Mouse (Mus musculus) layer of hippocampus, postnatal 10 days (tissue): ENCODE measurements around the gene Tmem80. TPM values are rescaled to one million over a fixed set of nuclear protein-coding genes. Genes with fewer than 3 reads are reported as not detected.

ENCODE experiments used
- DNase-seq, 2 experiments: peaks; one replicate each; pipeline ENCODE4 v3.0.0; 2021; ENCODE audit warnings: low spot score in 2 of 2
- total RNA-seq, 2 experiments: library from RNA; stranded (reverse); gene quantifications; 2 replicates each; pipeline ENCODE4 v1.2.3; 2021

The Tmem80 gene
- total RNA-seq, 2 experiments from 2014 or later = 25.7 to 29.8 TPM

DNA sequence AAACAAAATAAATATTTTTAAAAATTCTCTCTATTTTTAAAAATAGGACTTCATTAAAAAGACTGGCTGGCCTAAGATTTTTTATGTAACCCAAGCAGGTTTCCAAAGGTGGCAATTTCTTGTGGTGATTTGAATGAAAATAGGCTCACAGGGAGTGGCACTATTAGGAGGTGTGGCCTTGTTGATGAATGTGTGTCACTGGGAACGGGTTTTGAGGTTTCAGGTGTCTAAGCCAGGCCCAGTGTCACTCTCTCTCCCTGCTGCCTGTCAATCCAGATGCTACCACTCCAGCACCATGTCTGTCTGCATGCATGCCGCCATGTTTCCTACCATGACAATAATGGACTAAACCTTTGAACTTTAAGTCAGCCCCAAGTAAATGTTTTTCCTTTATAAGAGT lies 8.1 kb upstream of the Tmem80 start:
- DNase-seq = no peak

DNA sequence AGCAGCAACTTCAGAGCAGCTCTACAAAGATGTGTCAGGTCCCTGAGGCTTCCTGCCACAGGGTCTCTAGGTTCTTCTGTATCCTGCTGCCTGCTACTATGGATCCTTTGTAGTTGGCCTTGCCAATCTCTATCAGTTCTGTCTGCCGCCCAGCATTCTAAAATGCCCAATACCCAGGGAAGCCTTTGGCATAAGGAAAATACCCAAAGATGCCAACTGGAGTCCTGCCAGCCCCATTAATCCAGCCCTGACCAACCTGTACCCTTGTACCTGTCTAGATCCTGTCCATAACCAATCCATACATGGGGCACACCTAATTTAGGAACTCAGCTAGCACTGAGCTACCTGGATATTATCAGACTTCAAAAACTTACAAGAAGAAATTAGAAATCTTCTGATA lies 2.9 kb upstream of the Tmem80 start:
- DNase-seq = no peak

DNA sequence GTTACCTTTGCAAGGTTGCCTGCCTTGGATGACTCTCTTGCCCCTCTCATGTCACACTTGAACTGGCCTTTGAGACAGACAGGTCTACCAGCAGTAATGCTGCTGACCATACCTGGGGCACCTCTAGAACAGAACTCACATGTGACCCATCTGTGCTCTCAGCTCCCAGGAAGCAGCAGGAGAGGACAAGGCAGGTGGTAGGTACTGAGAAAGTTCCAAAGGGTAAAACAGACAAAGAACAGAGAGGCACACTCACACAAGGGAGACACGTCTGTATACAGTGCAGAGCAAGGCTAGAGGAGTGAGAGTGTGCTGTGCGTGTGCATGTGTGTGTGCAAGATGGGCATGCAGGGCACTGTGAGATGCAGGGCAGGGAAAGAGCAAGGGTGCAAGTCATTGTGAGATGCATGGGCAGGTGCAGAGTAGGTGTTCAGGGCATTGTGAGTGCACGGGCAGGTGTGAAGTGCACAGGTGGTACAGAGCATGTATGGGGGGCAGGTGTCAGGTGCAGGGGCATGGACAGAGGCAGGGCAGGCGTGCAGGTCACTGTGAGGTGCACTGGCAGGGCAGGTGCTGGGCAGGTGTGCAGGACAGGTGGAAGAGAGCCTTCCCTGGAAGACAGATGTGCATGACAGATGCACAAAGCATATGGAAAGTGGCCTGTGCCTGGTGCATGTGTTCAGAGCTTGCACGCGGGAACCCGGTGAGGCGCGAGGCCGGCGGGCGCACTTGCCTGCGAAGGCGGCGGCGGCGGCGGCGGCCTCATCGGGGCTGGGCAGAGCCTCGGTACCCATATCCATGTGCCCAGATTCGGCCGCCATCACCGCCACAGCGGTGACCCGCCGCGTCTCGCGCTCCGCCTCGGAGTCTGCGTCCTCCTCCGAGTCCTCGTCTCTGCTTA lies 743 bp upstream of the Tmem80 start:
- peak in 1 of 2 experiments; percentile 24 for DNase-seq

DNA sequence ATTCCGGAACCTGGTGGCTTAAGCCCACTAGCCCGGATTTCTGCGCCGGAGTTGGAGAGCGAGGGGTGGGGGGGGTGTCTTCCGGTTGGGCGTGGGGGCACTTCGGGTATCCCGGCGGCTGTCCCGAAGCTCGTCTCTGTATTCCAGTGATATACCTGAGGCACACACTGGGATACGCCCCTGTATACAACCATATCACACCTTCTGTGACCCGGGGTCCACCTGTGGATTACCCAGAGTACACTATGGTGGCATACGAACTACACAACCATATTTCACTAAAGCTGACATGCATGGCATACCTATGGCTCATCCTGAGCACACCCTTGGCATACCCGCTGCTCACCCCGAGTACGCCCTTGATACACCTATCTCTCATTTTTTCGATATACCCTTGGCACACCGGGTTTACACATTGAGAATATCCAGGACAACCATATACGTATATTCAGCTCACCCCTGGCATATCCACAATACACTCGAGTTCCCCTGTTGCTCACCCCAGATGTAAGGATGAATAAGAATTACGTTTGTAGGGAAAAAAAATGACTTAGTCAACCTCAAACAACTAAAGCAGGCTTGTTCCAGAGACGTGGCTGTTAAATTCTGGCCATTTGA lies 943 bp downstream of the Tmem80 start:
- no peak for DNase-seq

DNA sequence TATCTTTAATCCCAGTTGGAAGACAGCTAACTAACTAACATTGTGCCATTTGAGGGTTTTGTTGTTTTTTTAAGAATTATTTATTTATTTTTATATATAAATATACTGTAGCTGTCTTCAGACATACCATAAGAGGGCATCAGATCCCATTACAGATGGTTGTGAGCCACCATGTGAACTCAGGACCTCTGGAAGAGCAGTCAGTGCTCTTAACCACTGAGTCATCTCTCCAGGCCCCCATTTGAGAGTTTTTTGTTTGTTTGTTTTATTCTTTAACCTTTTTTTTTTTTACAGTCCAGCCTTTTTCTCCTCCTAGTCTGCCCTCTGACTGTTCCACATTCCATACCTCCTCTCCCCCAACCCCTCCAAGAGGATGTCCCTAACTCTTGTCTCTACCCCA lies 3.2 kb downstream of the Tmem80 start:
- DNase-seq = no peak

DNA sequence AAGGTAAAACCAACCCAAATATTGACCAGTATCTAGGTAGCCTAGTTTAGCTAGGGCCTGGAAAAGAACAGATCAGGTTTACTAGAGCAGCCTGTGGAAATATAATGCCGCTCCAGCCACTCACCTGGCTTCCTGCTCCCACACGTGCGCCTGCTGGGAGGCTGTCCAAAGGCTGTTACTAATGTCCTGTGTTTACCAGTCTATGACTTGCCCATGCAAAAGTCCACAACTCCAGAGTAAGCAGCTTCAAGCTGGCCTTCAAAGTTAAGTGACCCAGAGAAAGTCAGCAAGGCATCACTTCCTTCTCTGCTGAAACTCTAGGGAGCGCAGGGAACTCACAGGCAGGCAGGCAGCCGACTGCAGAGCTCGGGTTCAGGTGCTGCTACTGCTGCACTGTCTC lies 4.5 kb downstream of the Tmem80 start:
- DNase-seq = no peak

DNA sequence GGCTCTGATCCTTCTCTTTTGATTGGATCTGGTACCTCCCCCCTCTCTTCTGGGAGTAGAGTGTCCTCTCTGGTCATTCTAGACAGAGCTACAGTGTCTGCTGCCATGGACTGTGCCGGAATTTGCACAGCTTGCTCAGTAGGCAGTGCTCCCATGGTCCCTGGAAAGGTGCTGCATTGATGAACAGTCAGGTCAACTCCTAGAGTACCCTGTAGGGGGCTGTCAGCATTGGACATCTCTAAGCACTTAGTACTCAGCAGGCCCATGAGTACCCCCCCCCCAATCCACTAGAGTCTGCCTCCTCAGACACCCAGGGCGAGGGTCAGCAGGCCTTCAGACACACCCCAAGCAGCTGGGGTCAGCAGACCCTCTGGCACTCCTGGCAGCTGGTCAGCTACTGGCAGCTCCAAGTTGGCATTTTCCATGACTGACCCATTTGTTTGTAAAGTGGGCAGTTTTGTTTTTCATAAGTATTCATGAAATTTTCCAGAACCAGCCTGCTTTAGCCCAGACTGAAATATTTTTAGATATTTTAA lies 7.6 kb downstream of the Tmem80 start:
- no peak for DNase-seq

DNA sequence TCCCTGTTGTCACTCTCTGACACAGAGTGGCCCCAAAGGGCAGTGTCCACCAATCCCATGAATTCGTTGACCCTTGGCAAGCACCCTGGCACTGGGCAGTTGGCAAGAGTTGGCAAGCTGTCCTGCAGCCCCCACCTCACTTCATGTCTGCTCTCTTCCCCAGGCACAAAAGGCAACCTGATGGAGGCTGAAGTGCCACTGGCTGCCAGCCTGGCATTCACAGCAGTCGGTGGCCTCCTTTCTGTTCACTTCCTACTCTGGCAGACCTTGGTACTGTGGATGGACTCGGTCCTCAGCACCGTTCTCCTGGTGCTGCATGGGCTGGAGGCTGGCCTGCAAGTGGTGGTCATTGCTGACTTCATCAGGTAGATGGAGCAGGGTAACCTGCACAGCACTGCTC lies 8.1 kb downstream of the Tmem80 start:
- peak in 1 of 2 experiments; percentile 45 for DNase-seq

DNA sequence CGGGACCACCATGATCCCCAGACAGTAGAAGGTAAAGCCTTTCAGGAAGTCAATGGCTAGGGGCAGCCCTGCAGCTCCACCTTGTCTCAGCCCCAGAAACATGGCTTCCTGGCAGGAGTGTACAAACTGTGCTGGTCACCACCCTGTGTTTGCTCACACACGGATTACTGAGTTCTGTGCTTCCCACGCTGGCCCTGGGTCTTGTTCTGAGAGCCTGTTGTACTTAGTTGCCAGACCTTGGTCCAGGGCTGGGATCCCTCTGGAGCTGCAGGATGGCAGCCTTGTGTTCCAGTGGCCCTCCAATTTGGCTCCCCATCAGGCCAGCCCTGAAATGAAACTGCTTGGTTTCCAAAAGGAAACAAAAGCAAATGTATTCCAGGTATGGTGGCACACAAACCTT lies 8.8 kb downstream of the Tmem80 start:
- no peak for DNase-seq

DNA sequence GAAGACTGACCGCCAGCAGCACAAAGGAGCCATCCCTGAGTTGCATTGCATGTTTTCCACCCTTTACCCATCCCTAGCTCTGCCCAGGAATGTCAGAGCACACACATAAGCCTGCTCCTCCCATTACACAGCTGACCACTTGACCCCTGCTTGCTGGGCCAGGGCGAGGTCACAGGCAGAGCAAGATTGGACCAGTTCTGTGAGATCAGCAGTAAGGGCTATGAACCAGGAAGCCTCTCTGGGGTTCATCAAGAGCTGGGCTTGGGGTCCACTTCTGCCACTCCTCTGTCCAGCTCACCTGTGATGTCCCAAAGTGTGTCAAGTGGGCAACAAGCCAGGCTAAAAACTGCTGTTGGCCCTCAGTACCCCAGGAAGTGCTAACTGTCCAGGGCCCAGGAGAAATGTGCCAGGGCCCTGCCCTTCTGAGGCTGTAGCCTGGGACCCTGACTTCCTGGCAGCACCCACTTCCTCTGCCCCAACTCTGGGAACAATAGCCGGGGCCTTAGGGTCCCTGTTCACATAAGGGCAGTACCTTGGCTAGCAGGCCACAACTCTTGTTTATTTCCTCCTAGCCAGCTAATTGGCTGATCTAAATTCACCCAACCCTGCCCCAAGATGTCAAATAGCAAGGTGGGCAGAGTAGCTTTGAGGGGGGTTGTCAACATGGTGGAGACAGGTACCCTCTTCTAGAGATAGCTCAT lies 10.3 kb downstream of the Tmem80 start:
- DNase-seq = no peak

DNA sequence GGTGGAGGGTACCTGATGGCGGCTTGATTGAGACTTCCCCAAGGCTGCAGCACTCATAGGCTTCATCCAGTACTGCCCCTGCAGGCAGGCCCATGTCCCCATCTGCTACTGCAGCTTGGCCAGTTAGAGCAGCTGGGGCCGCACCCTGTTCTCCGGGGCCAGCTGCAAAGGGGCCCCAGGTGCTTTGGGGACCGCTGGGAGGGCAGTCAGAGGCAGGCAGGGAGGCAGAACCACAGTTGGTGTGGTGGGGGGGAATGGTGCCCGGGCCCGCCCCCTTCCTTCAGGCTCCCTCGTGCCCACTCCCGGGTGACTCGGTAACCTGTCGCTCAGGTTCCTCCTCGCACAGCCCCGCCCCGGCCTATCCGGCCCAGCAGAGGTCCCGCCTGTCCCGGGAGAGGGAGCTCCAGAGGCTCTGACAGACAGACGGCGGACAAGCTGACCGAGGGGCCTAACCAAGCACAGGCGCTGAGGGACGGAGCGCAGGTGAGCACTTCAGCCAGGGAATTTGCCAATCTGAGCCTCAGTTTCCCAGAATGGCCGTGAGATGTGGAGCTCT lies 11.1 kb downstream of the Tmem80 start, which contains the start of gene Eps8l2:
Eps8l2 (plus strand) TSS at position 305 of the 556 bp plus-strand sequence.
- DNase-seq = no peak

DNA sequence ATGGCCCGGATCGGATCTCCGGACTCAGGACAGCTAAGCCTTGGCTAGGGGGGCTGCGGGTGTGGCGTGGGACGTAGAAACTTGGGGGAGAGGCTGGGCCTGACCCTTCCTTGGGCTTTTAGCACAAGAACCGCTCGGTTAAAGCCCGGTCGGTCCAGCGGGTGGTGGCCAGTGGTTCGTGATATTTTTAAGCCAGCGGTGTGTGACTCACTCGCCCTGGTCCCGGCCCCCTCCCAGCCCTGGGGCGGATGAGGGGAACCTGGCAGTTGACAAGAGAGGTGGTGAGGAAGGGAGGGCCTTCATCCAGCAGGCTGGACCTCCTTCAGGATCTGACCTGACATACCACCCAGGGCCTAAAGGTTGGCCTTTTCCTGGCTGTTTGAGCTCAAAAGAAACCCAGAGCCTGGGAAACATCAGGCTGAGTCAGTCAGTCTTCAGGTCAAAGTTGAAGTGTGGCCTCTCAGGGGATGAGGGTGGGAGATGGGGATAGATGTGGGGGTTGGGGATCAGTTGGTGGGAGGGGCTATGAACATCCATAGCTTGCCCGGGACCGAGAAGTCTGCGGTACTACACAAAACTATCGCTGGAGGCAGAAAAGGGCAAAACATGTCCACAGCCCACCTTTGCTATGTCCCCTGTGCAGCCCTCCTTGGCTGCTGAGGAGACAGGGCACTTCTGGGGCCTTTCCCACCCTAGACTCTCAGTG lies 11.8 kb downstream of the Tmem80 start:
- DNase-seq = no peak

DNA sequence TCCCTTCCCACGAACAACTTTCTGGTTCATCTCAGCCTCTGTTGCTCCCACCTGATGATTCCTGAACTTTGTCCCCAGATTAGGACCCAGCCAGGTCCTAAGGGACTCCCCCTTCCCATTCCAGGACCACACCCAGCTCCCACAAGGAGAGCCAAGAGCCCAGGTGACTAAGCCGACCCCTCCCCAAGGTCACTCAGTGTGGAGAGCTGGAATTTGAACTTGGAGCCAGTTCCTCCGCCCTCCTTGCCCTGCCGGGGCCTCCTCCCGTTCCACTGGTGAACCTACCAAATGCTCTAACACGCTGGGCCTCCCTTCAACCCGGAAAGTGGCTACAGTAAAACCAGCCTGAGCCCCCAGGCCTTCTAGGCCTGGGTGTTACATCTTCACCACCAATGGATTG lies 12.5 kb downstream of the Tmem80 start:
- no peak for DNase-seq

DNA sequence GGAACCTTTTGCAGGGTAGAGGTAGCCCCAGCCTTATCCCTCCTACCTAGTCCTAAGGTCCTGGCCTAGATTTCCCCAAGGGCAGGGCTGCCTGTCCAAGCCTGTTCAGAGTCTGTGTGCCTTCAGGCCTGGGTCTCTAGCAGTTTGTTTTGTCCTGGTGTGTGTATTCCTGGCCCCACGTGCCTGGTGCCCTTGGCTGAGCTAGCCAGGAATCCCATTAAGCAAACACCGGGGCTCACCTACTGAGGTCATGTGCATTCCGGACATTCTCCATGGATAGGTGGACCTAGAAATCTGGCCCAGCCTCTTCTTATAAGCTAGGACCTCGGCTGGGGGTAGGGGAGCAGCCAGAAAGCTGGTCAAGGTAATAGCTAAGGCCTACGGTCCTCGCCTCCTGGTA lies 12.9 kb downstream of the Tmem80 start:
- DNase-seq = no peak

DNA sequence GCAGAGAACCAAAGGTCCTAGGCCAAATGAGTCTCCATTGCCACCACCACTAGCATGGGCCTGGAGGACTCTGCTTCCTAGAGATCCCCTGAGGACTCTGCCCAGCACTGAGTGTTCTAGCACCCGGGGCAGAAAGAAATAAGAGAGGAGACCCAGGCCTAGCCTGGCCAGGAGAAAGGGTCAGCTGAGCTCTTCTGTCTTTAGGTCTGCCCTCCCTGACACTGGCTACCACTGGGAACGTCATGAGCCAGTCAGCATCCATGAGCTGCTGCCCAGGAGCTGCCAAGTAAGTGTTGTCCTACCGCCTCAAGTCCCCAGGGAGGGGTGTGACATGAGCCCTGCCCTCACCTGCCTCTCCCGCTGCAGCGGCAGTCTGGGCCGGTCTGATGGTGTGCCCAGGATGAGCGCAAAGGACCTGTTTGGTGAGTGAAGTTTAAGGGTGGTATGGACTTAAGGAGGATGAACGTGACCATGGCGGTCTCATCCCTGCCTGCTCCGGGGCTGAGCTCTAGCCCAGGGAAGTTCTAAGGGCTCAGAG lies 14.2 kb downstream of the Tmem80 start:
- DNase-seq = no peak

DNA sequence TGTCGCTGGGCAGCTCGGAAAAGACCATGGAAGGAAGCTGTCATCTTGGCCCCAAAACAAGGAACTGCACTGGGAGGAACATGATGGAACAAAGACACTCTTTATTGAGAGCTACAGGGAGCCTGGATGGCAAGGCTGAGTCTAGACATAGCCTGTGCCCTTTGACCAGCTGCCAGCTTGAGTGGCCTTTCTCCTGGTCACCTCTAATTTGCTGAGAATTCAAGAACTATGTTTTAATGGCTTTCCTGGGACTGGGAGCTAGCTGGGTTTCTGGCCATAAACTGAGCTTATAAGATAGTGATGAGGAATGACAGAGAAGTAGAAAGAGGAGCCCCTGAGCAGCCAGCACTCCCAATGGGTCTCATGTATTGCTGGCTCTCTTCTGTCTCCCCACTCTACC lies 15.7 kb downstream of the Tmem80 start:
- DNase-seq = no peak

DNA sequence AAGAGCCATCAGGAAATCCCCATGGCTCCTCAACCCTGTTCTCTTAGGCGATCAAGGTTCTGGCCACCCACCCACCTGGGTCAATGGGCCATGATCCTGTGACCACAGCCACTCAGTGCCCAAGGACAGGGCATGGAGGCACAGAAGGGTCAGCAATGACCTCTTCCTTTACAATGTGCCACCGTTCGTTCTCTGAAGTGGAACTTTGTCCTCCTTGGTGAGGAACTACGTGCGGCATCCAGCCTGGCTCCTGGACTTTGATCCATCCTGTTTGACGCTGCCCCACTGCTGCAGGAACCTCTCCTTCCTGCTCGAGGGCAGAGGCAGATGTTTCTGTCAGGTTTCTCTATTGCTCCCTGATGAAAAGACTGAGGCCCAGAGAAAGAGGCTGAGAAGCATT lies 16.2 kb downstream of the Tmem80 start:
- DNase-seq = no peak

DNA sequence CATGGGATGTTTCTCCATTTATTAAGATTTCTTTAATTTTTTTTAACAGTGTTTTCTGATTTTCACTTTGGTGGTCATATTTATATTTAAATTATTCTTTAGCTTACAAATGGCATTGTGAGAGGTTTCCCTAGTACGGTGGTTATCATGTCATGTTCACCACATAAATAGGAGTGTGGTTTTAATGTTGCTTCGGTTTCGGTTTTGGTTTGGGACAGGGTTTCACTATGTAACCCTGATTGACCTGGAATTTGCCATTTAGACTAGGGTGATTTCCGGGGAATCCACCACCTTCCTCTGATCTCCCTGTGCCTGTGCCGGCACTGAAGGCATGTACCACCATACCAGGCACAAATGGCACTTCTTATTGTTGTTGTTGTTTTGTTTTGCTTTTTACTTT lies 17.2 kb downstream of the Tmem80 start:
- no peak for DNase-seq

DNA sequence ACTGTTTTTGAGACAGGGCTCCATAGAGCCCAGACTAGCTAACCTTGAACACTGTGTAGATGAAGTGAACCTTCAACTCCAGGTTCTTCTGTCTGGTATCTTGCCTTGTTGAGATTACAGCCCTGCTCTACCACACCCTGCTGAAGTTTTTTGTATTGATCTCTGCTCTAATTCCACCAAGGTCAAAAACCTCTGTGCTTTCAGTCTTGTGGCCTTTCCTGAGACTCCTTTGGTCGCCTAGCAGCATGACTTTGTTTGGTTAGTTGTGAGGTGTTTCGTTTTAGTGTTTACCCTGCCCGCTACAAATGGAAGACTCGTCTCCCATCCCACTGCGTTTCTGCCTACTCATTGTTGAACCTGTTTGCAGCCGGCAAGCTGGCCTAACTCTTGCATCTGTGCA lies 23.5 kb downstream of the Tmem80 start:
- DNase-seq = no peak

DNA sequence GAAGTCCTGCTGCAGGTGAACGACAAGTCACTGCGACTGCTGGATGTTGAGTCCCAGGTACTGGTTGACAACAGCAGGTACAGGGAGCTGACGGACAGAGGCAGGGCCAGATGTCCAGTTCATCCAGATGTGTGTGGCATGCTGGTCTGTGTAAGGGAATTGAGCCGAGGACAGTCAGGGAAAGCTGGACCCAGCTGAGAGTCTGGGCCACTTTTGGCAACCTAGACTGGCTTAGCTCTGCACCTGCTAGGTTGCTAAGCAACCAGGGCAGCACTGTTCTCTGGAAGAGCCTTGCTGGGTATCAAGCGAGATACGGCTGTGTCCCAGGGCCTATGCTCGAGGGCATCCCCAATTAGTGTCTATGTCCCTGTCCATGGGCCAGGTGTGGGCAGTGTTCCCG lies 27.5 kb downstream of the Tmem80 start:
- DNase-seq = no peak
